Mouse (Mus musculus): Measurements from ENCODE around the gene Rnf183.

- TF ChIP-seq CTCF (IDR thresholded peaks at IDR 0.05; ENCODE audit: control insufficient read depth, insufficient read depth, insufficient read length) (no peak), USF1 (IDR thresholded peaks at IDR 0.05; ENCODE audit: low read depth) (no peak), MYOG (IDR thresholded peaks at IDR 0.05; ENCODE audit: control insufficient read depth, extremely low read depth, insufficient read length) (no peak), FOSL1 (IDR thresholded peaks at IDR 0.05; ENCODE audit: insufficient read depth, low read length, poor library complexity, severe bottlenecking) (no peak), CEBPB (IDR thresholded peaks at IDR 0.05; ENCODE audit: low read depth) (no peak), MAX (IDR thresholded peaks at IDR 0.05) (no peak)
Observed at GRCm38 (mm10) chr4:62411606-62412005, 23.4 kb downstream of the Rnf183 start.

Measured in C2C12 (cell line).